Mouse (Mus musculus) kidney, postnatal 0 days (tissue): ENCODE measurements around the gene Il1r1. TPM values are rescaled to one million over a fixed set of nuclear protein-coding genes. Genes with fewer than 3 reads are reported as not detected.
A peak's percentile ranks its signal among the peaks of the same experiment; 100 is the strongest.

ENCODE experiments used
- ATAC-seq: fragments of 200-750 bp; cut with Nextera tagmentation; replicated peaks from 2 replicates; pipeline ENCODE4 v1.8.0; 2017; ENCODE audit warnings: low read depth, moderate number of reproducible peaks, moderate TSS enrichment, moderate library complexity; ENCODE audit not compliant: low FRiP score
- DNase-seq: peaks from one replicate; pipeline ENCODE4 v3.0.0-alpha.2; 2016; ENCODE audit warnings: low spot score
- H3K27ac ChIP-seq: fragments of 300-500 bp; sonication (generic); 2 replicates; pipeline ENCODE4 v1.5.1; 2014; ENCODE audit warnings: mild to moderate bottlenecking
- H3K27me3 ChIP-seq: fragments of 300-500 bp; sonication (generic); 2 replicates; pipeline ENCODE4 v1.6.1; 2014; ENCODE audit warnings: low read length, mixed read lengths; ENCODE audit not compliant: insufficient read depth
- H3K36me3 ChIP-seq: fragments of 300-500 bp; sonication (generic); 2 replicates; pipeline ENCODE4 v1.6.1; 2014; ENCODE audit warnings: low read length, mixed read lengths; ENCODE audit not compliant: insufficient read depth
- H3K4me1 ChIP-seq: fragments of 300-500 bp; sonication (generic); replicated peaks from 2 replicates; pipeline ENCODE4 v1.6.1; 2014; ENCODE audit warnings: antibody characterized with exemption, low read length, mixed read lengths; ENCODE audit not compliant: insufficient read depth
- H3K4me2 ChIP-seq: fragments of 300-500 bp; sonication (generic); 2 replicates; pipeline ENCODE4 v1.6.1; 2014; ENCODE audit warnings: mild to moderate bottlenecking, low read length, moderate library complexity, mixed read lengths
- H3K4me3 ChIP-seq: fragments of 300-500 bp; sonication (generic); replicated peaks from 2 replicates; pipeline ENCODE4 v1.5.1; 2014; ENCODE audit warnings: low read depth, low read length
- H3K9ac ChIP-seq: fragments of 300-500 bp; sonication (generic); 2 replicates; pipeline ENCODE4 v1.6.1; 2014; ENCODE audit warnings: low read depth, low read length
- H3K9me3 ChIP-seq: fragments of 300-500 bp; sonication (generic); replicated peaks from 2 replicates; pipeline ENCODE4 v1.6.1; 2016; ENCODE audit warnings: low read length, inconsistent platforms, mixed read lengths
- CTCF ChIP-seq: IDR thresholded peaks from 2 replicates; pipeline ENCODE4 v1.5.1; 2016; ENCODE audit warnings: antibody characterized with exemption, low read depth, mild to moderate bottlenecking, moderate library complexity
- WGBS: fragments of 180-500 bp; shearing (Covaris S2); extraction: QIAGEN DNeasy Blood & Tissue Kit; methylation state at CpG from one replicate; pipeline ENCODE4 v1.1.7; 2014; 5-methylcytosine and 5-hydroxymethylcytosine counted together
- polyA plus RNA-seq: library from polyadenylated mRNA; unstranded; fragments of >200 nt; fragmentation: Nextera tagmentation; extraction: Ambion mirVana; gene quantifications from 2 replicates; pipeline ENCODE4 v1.2.1, GENCODE M21; 2015

Il1r1 gene
- polyA plus RNA-seq: 5.6 and 6.1 TPM in 2 replicates

DNA sequence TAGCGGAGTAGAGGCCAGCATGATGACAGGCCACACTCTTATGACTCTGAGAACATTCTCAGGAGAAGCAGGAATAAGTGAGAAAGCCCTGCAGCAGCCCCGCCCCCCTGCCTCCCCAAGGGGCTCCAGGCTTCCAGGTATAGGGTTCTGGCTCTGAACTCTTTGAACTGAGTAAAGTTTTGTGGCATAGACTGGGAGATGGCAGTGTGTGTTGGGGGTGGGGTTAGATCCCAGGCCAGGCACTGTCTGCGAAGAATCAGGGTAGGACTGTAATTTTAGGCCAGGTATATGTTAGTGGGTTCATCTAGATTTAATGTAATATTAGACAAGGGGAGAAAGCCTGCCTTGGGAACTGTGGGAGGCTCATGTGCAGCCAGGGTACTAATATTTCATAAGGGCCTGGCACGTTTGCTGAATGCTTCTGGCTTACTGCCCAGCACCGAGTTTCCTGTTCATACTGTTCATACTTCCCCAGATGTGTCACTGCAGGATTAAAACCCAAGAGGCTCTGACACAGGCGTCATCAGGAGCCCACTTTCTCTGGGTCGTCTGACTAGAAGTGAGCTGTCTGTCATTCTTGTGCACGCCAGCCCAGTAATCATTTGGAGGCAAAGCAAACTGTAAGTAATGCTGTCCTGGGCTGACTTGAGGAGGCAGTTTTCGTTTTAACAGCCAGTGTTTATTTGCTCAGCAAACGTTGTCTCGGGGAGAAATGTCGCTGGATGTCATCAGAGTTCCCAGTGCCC lies at the start of gene Il1r1:
Gene Il1r1, plus strand, starts transcription at position 542 of the 746 bp plus-strand sequence.
- Histone ChIP-seq H3K36me3 (no peaks in the 10 kb centered on the region), H3K27me3 (no peaks in the 10 kb centered on the region), H3K4me3 (peak within 1 kb of the TSS; percentile 23; the same call in 1 of the 2 replicates), H3K4me2 (peak within 1 kb of the TSS; percentile 50), H3K9me3 (no peaks in the 10 kb centered on the region), H3K27ac (0 out of 2 replicates have a peak within 1 kb of the TSS, but pooled peaks have one; percentile 34), H3K9ac (no peak within 1 kb of the TSS), H3K4me1 (0 out of 2 replicates have a peak, but pooled peaks cover 9% of the 10 kb centered on the region)
- ATAC-seq (peak; percentile 40; the same call in 1 of the 2 replicates), DNase-seq (peak; percentile 87)
- TF ChIP-seq CTCF: no peak
- 21% methylated on average over 12 of the region's 12 CpGs for WGBS

DNA sequence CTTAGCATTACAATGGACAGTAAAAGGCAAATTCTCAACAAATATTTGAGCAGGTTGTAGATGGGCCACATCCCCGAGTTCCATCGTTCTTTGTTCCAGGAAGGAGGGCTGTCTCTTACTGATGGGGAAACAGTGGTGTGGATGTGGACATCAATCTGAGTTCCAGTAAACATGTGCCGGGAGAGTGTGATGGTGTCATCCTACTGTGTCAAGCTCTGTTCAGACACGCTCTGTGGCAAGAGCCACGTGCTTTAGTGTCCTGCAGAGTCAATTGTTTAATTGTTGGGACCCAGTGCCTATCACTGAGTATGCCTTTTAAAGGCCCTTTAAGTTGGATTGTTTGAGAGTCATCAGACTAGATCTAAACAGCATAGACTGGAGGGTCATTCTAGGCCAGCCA lies 49.8 kb upstream of the Il1r1 start:
- WGBS: 94% methylated on average over 5 of the region's 5 CpGs
- H3K27me3 ChIP-seq: no peaks in the 10 kb centered on the region
- TF ChIP-seq CTCF: no peak

DNA sequence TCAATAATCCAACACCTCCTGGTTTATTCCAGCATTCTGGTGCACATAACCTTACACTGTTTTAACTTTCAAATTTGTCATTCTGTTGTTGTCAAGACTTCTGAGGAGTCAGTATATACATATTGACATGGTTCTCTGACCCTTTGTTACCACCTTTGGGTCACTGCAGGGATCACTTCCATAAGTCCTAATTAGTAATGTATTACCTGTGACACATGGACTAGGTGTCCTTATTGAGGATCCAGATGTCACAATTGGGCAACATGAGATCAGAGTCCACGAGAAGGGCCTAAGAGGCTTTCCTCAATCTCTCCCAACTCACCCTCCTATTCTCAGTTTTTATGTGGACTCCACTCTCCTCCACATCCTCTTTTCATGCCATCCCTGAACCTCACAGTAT lies 49.1 kb upstream of the Il1r1 start:
- no peak for TF ChIP-seq CTCF
- H3K27ac ChIP-seq: no peak overlapping the region
- H3K9ac ChIP-seq: no peak overlapping the region
- H3K9me3 ChIP-seq: no peaks in the 10 kb centered on the region
- DNase-seq (no peak), ATAC-seq (no peak)
- WGBS: 90% methylated on average over 1 of the region's 1 CpGs
- no peaks in the 10 kb centered on the region for H3K36me3 ChIP-seq
- no peak overlapping the region for H3K4me2 ChIP-seq
- no peaks in the 10 kb centered on the region for H3K27me3 ChIP-seq
- H3K4me1 ChIP-seq: peaks cover 3% of the 10 kb centered on the region; the same call in 1 of the 2 replicates
- H3K4me3 ChIP-seq: no peak overlapping the region

More for the DNA sequence above, 49.8 kb upstream of the Il1r1 start:
- Histone ChIP-seq H3K4me1 (peaks cover 3% of the 10 kb centered on the region; the same call in 1 of the 2 replicates), H3K27ac (no peak overlapping the region), H3K9me3 (no peaks in the 10 kb centered on the region), H3K4me3 (no peak overlapping the region), H3K36me3 (no peaks in the 10 kb centered on the region), H3K9ac (no peak overlapping the region), H3K4me2 (no peak overlapping the region)
- ATAC-seq: no peak
- DNase-seq: no peak

DNA sequence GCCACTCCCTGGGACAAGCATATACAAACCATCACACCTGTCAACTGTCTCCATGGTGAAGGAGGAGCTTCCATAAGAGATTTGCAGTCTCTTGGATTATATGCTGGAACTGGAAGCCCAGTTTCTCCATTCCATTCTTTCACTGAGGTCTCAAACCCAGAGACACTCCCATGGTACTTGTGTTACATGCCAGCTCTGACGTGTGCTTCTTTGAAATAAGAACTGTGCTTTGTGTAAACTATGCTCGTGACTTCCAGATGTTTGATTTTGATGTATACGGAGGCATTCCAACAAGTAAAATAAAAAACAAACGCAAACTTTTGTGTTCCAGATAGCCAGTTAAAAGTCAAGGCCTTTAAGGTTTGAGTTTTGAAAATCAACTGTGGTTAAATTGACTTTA lies 45.8 kb upstream of the Il1r1 start:
- H3K9me3 ChIP-seq: no peaks in the 10 kb centered on the region
- H3K4me3 ChIP-seq: no peak overlapping the region
- no peak for TF ChIP-seq CTCF
- H3K4me2 ChIP-seq: no peak overlapping the region
- H3K27ac ChIP-seq: no peak overlapping the region
- no peaks in the 10 kb centered on the region for H3K27me3 ChIP-seq
- no peaks in the 10 kb centered on the region for H3K36me3 ChIP-seq
- WGBS: 52% methylated on average over 4 of the region's 4 CpGs
- H3K9ac ChIP-seq: no peak overlapping the region
- ATAC-seq: no peak
- peaks cover 3% of the 10 kb centered on the region; the same call in 1 of the 2 replicates for H3K4me1 ChIP-seq
- DNase-seq: no peak

DNA sequence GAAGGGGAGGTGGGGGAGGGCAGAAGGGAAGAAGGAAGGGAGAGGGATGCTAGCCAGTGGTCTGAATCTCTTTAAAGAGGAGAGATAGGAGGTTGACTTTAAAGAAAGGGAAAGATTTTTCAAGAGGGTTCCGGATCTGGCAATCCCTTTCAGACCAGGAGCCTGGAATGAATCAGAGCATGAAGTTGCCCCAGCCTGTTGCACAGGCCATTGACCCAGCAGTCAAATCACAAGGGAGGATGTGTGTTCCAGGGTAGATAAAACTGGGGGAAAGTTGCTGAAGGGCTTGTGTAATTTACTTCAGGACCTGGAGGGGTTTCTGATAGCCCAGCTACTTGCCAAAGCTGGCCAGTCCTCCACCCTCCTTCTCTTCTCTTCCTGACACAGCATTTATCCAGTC lies 45.4 kb upstream of the Il1r1 start:
- peak; percentile 33 for DNase-seq
- Histone ChIP-seq H3K4me2 (no peak overlapping the region), H3K9me3 (no peaks in the 10 kb centered on the region), H3K36me3 (no peaks in the 10 kb centered on the region), H3K27me3 (no peaks in the 10 kb centered on the region), H3K9ac (no peak overlapping the region), H3K27ac (no peak overlapping the region), H3K4me1 (peaks cover 3% of the 10 kb centered on the region; the same call in 1 of the 2 replicates), H3K4me3 (no peak overlapping the region)
- no peak for TF ChIP-seq CTCF
- WGBS: 47% methylated on average over 1 of the region's 1 CpGs
- ATAC-seq: no peak

DNA sequence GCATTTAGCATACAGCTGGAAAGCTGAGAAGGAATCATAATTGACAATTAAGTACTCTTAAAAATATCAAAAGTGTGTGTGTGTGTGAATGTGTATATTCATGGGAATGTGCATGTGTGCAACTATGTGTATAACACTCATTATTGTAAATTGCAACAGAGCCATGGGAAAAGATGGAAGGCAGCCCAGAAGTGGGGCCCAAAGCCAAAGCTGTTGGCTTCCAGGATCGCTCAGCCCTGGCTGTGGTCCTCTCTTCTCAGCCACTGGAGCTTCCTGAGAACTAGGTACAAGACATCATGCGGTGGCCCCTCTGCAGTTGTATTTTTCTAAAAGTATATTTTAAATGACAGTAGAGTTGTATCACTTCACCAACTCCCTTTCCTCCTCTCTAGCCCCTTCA lies 44.0 kb upstream of the Il1r1 start:
- no peak for TF ChIP-seq CTCF
- Histone ChIP-seq H3K4me2 (no peak overlapping the region), H3K9me3 (no peaks in the 10 kb centered on the region), H3K4me1 (peaks cover 3% of the 10 kb centered on the region; the same call in 1 of the 2 replicates), H3K36me3 (no peaks in the 10 kb centered on the region), H3K9ac (no peak overlapping the region), H3K4me3 (no peak overlapping the region), H3K27me3 (no peaks in the 10 kb centered on the region), H3K27ac (no peak overlapping the region)
- no peak for DNase-seq
- no peak for ATAC-seq
- 76% methylated on average over 2 of the region's 2 CpGs for WGBS
